Mouse (Mus musculus) neural tube, embryonic 11.5 days (tissue): ENCODE measurements around the gene Git1. TPM values are rescaled to one million over a fixed set of nuclear protein-coding genes. Genes with fewer than 3 reads are reported as not detected.
"Not testable (repeated sequence)": the region's sequence is repeated elsewhere in the genome, so short reads cannot be mapped to it uniquely, and the experiment has no call there.

Experiments used
- ATAC-seq: fragments of 200-750 bp; cut with Nextera tagmentation; 2 replicates; pipeline ENCODE4 v1.8.0; 2017; ENCODE audit warnings: moderate number of reproducible peaks, mild to moderate bottlenecking, moderate TSS enrichment, moderate library complexity; ENCODE audit not compliant: insufficient read depth, low FRiP score, low TSS enrichment
- DNase-seq: peaks from one replicate; pipeline ENCODE4 v3.0.0-alpha.2; 2015; ENCODE audit warnings: low spot score
- H3K27ac ChIP-seq: fragments of 300-500 bp; sonication (generic); 2 replicates; pipeline ENCODE4 v1.5.1; 2014; ENCODE audit warnings: low read depth, mild to moderate bottlenecking, low read length
- H3K27me3 ChIP-seq: fragments of 300-500 bp; sonication (generic); 2 replicates; pipeline ENCODE4 v1.6.1; 2014; ENCODE audit warnings: mild to moderate bottlenecking, low read length, mixed read lengths; ENCODE audit not compliant: control insufficient read depth, insufficient read depth
- H3K36me3 ChIP-seq: fragments of 300-500 bp; sonication (generic); 2 replicates; pipeline ENCODE4 v1.6.1; 2014; ENCODE audit warnings: mild to moderate bottlenecking, low read length, moderate library complexity, mixed read lengths; ENCODE audit not compliant: control insufficient read depth, insufficient read depth
- H3K4me1 ChIP-seq: fragments of 300-500 bp; sonication (generic); 2 replicates; pipeline ENCODE4 v1.6.1; 2014; ENCODE audit warnings: low read length, mixed read lengths; ENCODE audit not compliant: control insufficient read depth, insufficient read depth
- H3K4me2 ChIP-seq: fragments of 300-500 bp; sonication (generic); 2 replicates; pipeline ENCODE4 v1.6.1; 2014; ENCODE audit warnings: low read depth, mild to moderate bottlenecking, moderate library complexity
- H3K4me3 ChIP-seq: fragments of 300-500 bp; sonication (generic); 2 replicates; pipeline ENCODE4 v1.5.1; 2014; ENCODE audit warnings: low read depth, low read length
- H3K9ac ChIP-seq: fragments of 300-500 bp; sonication (generic); 2 replicates; pipeline ENCODE4 v1.6.1; 2014; ENCODE audit warnings: mild to moderate bottlenecking, low read length
- H3K9me3 ChIP-seq: fragments of 300-500 bp; sonication (generic); 2 replicates; pipeline ENCODE4 v1.6.1; 2016; ENCODE audit warnings: low read length; ENCODE audit not compliant: control insufficient read depth
- WGBS: fragments of 180-500 bp; shearing (Covaris S2); extraction: QIAGEN DNeasy Blood & Tissue Kit; methylation state at CpG from one replicate; pipeline ENCODE4 v1.1.7; 2014; 5-methylcytosine and 5-hydroxymethylcytosine counted together
- polyA plus RNA-seq: library from polyadenylated mRNA; unstranded; fragments of >200 nt; fragmentation: Nextera tagmentation; extraction: Ambion mirVana; gene quantifications from 2 replicates; pipeline ENCODE4 v1.2.1, GENCODE M21; 2014

Gene Git1
- polyA plus RNA-seq, 1 experiment from 2014 or later: 18.7 TPM

DNA sequence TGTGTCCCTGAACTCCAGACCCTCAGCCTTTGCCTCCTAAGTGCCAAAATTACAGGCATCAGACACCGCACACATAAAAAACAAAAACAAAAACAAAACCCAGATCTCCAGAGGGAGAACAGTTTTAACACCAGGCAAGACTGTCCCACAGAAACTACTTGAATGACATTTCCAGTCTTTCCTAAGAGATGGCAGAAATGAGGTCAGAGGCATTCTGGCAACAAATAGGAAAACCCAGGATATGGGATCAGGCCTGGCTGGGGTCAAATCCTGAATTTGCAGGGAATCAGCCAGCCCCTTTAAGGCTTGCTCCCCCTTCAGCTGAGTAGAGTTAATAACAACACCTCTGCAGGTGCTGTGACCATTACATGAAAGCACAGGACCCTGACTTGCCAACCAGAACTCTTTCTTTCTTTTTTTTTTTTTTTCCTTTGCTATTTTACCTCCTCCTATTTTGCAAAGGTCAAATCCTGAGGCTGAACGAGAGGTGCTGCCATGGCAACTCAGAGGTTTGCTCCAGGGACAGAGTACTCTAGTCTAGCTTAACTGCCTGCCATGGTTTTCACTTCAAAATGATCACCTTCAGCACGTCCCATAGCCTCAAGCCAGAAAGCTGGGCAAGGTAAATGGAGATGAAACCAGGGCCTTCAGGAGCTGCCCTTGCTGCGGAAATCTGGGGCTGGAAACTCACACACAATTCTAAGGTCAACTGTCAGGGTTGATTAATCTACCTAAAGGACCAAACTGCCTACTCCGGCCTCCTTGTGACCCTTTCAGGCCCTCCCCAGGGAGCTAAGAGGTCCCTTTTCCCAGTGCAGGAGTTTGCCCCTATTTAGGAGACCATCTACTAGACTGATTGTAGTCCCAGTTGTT, 23.4 kb downstream of the Git1 start:
- no peak overlapping the region for H3K9ac ChIP-seq
- no peak for DNase-seq
- H3K9me3 ChIP-seq: no peaks in the 10 kb centered on the region
- ATAC-seq: no peak
- no peaks in the 10 kb centered on the region for H3K36me3 ChIP-seq
- no peak overlapping the region for H3K27ac ChIP-seq
- H3K4me2 ChIP-seq: no peak overlapping the region
- H3K27me3 ChIP-seq: peaks cover 6% of the 10 kb centered on the region
- whole genome bisulfite sequencing: 41% methylated on average over 5 of the region's 5 CpGs
- H3K4me3 ChIP-seq: no peak overlapping the region
- H3K4me1 ChIP-seq: peaks cover 27% of the 10 kb centered on the region

DNA sequence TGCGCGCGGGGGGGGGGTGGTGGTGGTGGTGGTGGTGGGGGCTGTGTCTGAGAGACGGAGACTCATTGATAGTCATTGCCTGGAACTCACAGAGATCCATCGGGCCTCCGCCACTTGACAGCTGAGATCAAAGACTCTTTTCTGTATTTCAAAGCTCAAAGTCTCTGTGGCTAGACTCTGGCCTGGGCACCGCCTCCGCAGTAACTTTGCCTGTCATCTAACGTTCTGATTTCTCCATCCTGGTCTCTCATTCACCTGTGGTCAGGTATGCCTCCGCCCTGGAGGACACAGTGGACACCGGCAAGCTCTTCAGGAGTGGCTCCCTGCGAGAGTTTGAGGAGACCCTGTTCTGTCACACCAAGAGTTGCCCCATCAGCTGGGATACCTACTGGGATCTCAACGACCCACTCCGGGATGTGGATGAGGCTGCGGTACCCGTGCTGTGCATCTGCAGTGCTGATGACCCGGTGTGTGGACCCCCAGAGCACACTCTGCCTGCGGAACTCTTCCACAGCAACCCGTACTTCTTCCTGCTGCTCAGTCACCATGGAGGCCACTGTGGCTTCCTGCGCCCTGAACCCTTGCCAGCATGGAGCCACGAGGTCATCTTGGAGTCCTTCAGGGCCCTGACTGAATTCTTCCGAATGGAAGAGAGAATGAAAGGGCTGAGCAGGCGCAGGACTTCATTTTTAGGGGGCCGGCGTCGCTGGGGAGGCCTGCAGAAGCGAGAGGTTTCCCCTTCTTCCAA, 24.9 kb downstream of the Git1 start:
- Histone ChIP-seq H3K9ac (no peak overlapping the region), H3K4me2 (no peak overlapping the region), H3K27me3 (peaks cover 6% of the 10 kb centered on the region), H3K9me3 (no peaks in the 10 kb centered on the region), H3K36me3 (no peaks in the 10 kb centered on the region), H3K4me1 (peaks cover 24% of the 10 kb centered on the region), H3K27ac (no peak overlapping the region), H3K4me3 (no peak overlapping the region)
- ATAC-seq (no peak), DNase-seq (no peak)
- WGBS: 78% methylated on average over 26 of the region's 27 CpGs

DNA sequence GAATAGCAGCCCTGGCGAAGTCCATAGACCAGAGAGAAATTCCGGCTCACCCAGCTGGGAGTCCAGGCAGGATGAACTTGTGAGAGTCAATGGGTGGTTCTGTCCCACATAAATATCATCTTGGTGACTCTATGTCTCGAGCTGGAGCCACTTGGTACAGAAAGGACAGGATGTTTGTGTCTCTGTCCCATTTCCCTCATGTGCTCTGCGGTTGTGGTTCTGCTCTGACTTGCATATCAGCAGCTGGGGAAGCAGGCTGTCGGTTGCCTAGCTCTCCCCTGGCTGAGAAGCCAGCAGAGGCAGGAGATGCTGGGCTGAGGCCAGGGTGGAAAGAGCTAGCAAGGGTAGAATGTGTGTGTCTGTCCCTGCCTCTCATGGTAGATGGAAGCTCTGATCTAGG, 25.7 kb downstream of the Git1 start, which contains the start of gene Gm10392:
Gene Gm10392, minus strand, starts transcription at position 156 of the 400 bp plus-strand sequence.
- Histone ChIP-seq H3K9ac (no peak within 1 kb of the TSS), H3K27ac (no peak within 1 kb of the TSS), H3K4me2 (no peak within 1 kb of the TSS), H3K27me3 (peaks cover 6% of the 10 kb centered on the region), H3K9me3 (no peaks in the 10 kb centered on the region), H3K36me3 (no peaks in the 10 kb centered on the region), H3K4me1 (peaks cover 19% of the 10 kb centered on the region), H3K4me3 (no peak within 1 kb of the TSS)
- ATAC-seq (no peak), DNase-seq (no peak)
- 70% methylated on average over 5 of the region's 5 CpGs for WGBS

DNA sequence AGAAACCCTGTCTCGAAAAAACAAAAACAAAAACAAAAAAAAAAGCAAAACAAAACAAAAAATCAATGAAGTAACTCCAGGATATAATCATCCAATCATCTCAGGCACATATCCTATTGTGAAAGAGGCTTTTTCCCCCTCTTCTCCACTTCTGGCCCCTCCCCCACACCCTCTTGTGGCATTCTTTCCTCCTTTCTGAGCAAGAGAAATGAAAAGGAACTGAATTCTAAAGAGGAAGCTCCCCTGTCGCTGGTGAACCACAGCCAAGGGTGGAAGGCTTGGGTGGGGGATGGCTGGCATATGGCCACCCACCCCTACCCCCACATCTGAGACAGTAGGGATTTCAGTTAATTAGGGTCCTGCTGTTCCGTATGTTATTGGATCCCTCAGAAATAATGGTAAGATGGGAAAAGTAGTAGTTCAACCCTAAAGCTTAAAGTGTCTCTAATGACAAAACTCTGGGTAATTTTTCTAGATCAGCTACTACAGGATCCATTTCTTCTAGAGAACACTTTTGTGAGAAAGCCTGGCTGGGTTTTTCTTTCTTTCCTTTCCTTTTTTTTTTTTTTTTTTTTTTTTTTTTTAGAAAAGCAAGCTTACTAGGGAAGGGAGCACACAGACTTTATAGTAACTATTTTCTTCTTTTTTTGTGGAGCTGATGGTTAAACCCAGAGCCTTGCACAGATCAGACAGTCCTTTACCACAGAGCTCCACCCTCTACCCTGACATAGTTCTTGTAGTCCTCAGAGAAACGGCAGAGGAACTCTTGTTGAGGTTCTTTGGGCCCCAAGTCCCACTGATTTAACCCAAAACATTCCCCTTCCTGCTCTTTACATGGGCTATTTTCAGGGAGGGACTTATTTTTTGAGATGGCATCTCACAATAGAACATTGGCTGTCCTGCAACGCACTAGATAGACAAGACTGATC, 27.5 kb downstream of the Git1 start:
- Histone ChIP-seq H3K27me3 (peaks cover 3% of the 10 kb centered on the region), H3K4me2 (no peak overlapping the region), H3K9me3 (no peaks in the 10 kb centered on the region), H3K36me3 (no peaks in the 10 kb centered on the region), H3K9ac (no peak overlapping the region), H3K4me3 (no peak overlapping the region), H3K4me1 (peaks cover 6% of the 10 kb centered on the region), H3K27ac (no peak overlapping the region)
- 54% methylated on average over 5 of the region's 5 CpGs for WGBS
- ATAC-seq (no peak), DNase-seq (no peak)

DNA sequence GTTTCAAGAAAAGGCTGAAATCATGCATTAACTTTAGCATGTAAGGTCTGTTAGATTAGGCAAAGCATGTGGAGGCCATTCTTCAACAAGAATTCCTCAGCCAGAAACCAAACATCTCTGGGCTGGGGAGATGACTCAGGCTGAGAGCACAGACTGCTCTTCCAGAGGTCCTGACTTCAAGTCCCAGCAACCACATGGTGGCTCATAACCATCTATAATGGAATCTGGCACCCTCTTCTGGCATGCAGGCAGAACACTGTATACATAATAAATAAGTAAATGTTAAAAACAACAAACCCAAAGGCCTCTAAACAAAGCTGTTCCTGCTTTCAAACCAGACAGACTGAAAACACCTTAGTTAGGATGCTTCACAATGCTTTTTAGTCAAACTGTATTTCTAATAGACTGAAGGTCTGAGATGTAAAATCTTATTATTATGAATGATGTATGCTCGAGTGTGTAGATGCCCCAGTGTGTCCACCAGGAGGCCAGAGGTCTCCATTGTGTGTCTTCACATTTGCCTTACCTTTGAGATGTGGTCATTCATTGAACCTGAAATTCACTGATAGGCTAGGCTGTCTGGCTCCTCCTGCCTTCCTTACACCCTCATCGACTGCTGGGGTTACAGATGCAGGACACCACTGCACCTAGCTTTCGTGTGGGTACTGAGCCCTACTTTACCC, 32.6 kb downstream of the Git1 start:
- no peak overlapping the region for H3K4me3 ChIP-seq
- DNase-seq (no peak), ATAC-seq (no peak)
- no peak overlapping the region for H3K27ac ChIP-seq
- no peak overlapping the region for H3K9ac ChIP-seq
- H3K27me3 ChIP-seq: no peaks in the 10 kb centered on the region
- H3K36me3 ChIP-seq: no peaks in the 10 kb centered on the region
- H3K4me1 ChIP-seq: no peaks in the 10 kb centered on the region
- H3K9me3 ChIP-seq: no peaks in the 10 kb centered on the region
- no peak overlapping the region for H3K4me2 ChIP-seq
- WGBS: 77% methylated on average over 3 of the region's 3 CpGs

DNA sequence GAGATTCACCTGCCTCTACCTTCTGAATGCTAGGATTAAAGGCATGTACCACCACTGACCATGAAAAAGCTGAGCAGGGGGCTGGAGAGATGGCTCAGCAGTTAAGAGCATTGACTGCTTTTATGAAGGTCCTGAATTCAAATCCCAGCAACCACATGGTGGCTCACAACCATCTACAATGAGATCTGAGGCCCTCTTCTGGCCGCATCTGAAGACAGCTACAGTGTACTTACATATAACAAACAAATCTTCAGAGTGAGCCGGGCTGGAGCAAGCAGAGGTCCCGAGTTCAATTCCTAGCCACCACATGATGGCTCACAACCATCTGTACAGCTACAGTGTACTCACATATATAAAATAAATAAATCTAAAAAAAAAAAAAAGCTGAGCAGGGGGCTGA, 35.1 kb downstream of the Git1 start:
- not testable (repeated sequence) for H3K9me3 ChIP-seq, H3K36me3 ChIP-seq, H3K9ac ChIP-seq, DNase-seq, H3K4me1 ChIP-seq, H3K4me2 ChIP-seq, ATAC-seq, H3K27me3 ChIP-seq, H3K27ac ChIP-seq, H3K4me3 ChIP-seq
- 84% methylated on average over 3 of the region's 3 CpGs for WGBS

DNA sequence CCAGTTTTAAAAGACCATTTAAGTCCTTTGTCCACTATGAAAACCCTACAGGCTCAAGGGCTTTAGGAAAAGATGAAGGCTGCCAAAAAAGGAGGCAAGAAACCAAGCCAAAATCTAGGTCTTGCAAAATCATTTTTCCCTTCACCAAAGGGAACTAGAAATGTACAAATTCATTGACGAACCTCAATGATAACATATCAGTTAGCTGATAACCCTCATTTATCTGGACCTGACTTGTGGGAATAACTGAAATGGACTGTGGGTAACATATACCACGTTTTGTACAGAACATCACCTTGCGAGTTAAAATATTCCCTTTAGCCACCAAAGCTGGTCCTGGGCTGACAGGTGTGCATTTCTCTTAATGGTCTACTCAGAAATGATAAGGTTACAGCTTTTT, 36.3 kb downstream of the Git1 start:
- DNase-seq (no peak), ATAC-seq (no peak)
- Histone ChIP-seq H3K36me3 (no peaks in the 10 kb centered on the region), H3K27me3 (no peaks in the 10 kb centered on the region), H3K27ac (no peak overlapping the region), H3K4me1 (no peaks in the 10 kb centered on the region), H3K9me3 (no peaks in the 10 kb centered on the region), H3K9ac (no peak overlapping the region), H3K4me2 (no peak overlapping the region), H3K4me3 (no peak overlapping the region)
- WGBS: 85% methylated on average over 3 of the region's 3 CpGs

DNA sequence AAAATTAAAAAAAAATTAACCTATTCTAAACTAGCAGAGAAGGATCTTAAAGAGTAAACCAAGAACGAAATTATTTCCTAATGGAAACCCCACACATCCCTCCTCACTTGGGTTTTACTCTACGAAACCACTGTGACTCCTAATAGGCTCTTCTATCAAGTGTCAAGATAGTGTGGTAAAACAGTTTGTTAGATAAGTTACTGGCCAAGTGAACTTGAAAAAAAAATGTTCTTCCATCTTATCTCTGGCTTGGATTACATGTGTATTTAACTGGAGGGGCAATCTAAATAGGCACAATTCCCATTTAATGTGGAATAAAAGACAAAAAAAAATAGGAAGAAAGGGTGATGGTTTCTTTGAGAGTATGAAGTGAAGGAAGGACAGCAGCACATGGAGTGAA, 37.5 kb downstream of the Git1 start:
- no peak overlapping the region for H3K27ac ChIP-seq
- no peaks in the 10 kb centered on the region for H3K9me3 ChIP-seq
- ATAC-seq (no peak), DNase-seq (no peak)
- H3K4me1 ChIP-seq: no peaks in the 10 kb centered on the region
- no peaks in the 10 kb centered on the region for H3K27me3 ChIP-seq
- H3K4me2 ChIP-seq: no peak overlapping the region
- H3K9ac ChIP-seq: no peak overlapping the region
- no peaks in the 10 kb centered on the region for H3K36me3 ChIP-seq
- WGBS: 89% methylated on average over 2 of the region's 2 CpGs
- H3K4me3 ChIP-seq: no peak overlapping the region
